Mouse (Mus musculus) cortical plate, adult 2 months (tissue): ENCODE results near the gene Fam69a.

Source experiments
- CTCF ChIP-seq: fragments of 200-500 bp; IDR thresholded peaks from 2 replicates; pipeline ENCODE4 v1.5.1; 2011; ENCODE audit warnings: mild to moderate bottlenecking, control low read depth, low read length; ENCODE audit not compliant: insufficient read depth; ENCODE audit errors: extremely low read depth
- POLR2A ChIP-seq: fragments of 200-500 bp; IDR thresholded peaks from 2 replicates; pipeline ENCODE4 v1.6.1; 2011; ENCODE audit warnings: mild to moderate bottlenecking, low read length, control low read depth; ENCODE audit not compliant: insufficient read depth; ENCODE audit errors: extremely low read depth

DNA sequence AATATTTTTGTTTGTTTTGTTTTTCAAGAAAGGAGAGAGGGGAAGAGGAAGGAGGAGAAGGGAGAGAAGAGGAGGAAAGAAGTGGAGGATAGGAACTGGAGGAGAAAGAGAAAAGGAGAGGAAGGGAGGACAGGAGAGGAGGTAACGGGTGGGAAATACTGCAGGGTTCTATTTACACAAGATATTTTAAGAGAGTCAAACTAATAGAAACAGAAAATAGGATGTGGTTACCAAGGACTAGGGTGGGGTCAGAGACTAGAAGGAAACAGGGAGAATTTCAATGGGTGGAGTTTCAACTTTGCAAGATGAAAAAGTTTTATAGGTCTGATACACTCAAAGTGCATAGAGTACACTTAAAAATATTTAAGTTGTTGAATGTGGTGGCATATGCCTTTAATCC is 7.0 kb downstream of the Fam69a start:
- no peak for TF ChIP-seq CTCF
- TF ChIP-seq POLR2A, result no peak
